In the genomic region with DNA sequence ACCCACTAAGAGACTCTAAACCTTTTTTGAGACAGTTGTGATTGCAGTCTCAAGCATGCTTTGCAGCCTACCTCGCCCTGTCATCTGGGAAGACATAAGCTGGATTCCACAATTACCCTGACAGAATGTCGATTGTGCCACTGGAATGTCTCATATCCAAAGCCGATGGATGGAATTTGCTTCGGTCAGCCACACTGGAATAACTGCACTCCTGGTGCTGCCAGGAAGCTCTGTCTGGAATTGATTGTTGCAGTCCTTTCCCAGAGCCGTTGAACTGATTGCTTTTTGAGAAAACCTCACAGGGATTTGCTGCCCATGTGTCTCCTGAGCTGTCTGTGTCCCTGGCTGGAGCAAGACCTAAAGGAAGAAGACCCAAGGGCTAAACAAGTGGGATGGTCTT, we compare ENCODE assay signal across 21 mouse cellular contexts.
A peak's percentile ranks its signal among the peaks of the same experiment; 100 is the strongest.
DNase-seq lines count a peak whose midpoint lies in the region; ATAC-seq lines count a peak whose summit lies in the region.
"Had no signal": no experiment of that assay in that cellular context is flagged by ENCODE, and none has a peak within 500 bp of the region (broad histone marks: within the 10 kb centered on the region; RNA-seq: fewer than 3 reads in every experiment).

No protein-coding gene starts in this region.

- peaks cover 23% of the 10 kb centered on the region for H3K4me1 ChIP-seq in hindbrain, embryonic 10.5 days (replicated peaks)
- peaks cover 12% of the 10 kb centered on the region for H3K4me1 ChIP-seq in hindbrain, embryonic 12.5 days

- no peak for ATAC-seq in hindbrain, embryonic 12.5 days (ENCODE audit: low FRiP score)
- ATAC-seq: forebrain, embryonic 14.5 days; hindbrain, embryonic 16.5 days; intestine, postnatal 0 days; liver, postnatal 0 days had no signal

- DNase-seq in embryo, embryonic 11 days = peak; percentile 29
- DNase-seq in embryo, embryonic 10 days (ENCODE audit: low spot score) = no peak
- peak; percentile 12 for DNase-seq in hindbrain, embryonic 10.5 days (ENCODE audit: low spot score)
- DNase-seq in fibroblast of lung, adult 2 months (ENCODE audit: low read depth) = peak; percentile 56
- DNase-seq in layer of hippocampus, postnatal 14 days (ENCODE audit: low spot score in 2 of 2) = no peak
- no peak for DNase-seq in left cerebral cortex, postnatal 10 days (ENCODE audit: extremely low spot score in 1 of 2, low spot score in 2 of 2)
- no peak for DNase-seq in cerebellum, adult 11-12 months
- DNase-seq: adrenal gland, postnatal 14 days; cerebellum, adult 8-10 months; heart, postnatal 14 days; kidney, postnatal 14 days; liver; liver, postnatal 0 days; right cerebral cortex, postnatal 25 days had no signal

- H3K36me3 ChIP-seq in hindbrain, embryonic 10.5 days = no peaks in the 10 kb centered on the region
- H3K36me3 ChIP-seq in hindbrain, embryonic 12.5 days = no peaks in the 10 kb centered on the region
- H3K36me3 ChIP-seq: neural tube, embryonic 13.5 days had no signal

- no peak overlapping the region for H3K4me2 ChIP-seq in hindbrain, embryonic 12.5 days (replicated peaks)
- H3K4me2 ChIP-seq: neural tube, embryonic 13.5 days had no signal

- no peak overlapping the region for H3K9ac ChIP-seq in hindbrain, embryonic 12.5 days
- H3K9ac ChIP-seq: liver, postnatal 0 days; neural tube, embryonic 13.5 days had no signal

- intact Hi-C loops in left cerebral cortex, postnatal 10 days (cut with DNase I) = loop anchor here (10.0 kb wide), 1 partner anchor 390 kb away; no protein-coding TSS in a partner anchor

- no peak overlapping the region for H3K4me3 ChIP-seq in hindbrain, embryonic 10.5 days
- no peak overlapping the region for H3K4me3 ChIP-seq in hindbrain, embryonic 12.5 days
- H3K4me3 ChIP-seq: neural tube, embryonic 13.5 days had no signal

- WGBS in hindbrain, embryonic 10.5 days = 62% methylated on average over 5 of the region's 5 CpGs
- 64% methylated on average over 5 of the region's 5 CpGs for WGBS in hindbrain, embryonic 12.5 days

- peak overlapping the region; percentile 67; the same call in 1 of the 2 replicates for H3K27ac ChIP-seq in hindbrain, embryonic 10.5 days
- no peak overlapping the region for H3K27ac ChIP-seq in hindbrain, embryonic 12.5 days
- H3K27ac ChIP-seq: neural tube, embryonic 13.5 days; stomach, postnatal 0 days had no signal

- H3K9me3 ChIP-seq in hindbrain, embryonic 10.5 days = no peaks in the 10 kb centered on the region
- no peaks in the 10 kb centered on the region for H3K9me3 ChIP-seq in hindbrain, embryonic 12.5 days (replicated peaks)
- H3K9me3 ChIP-seq: neural tube, embryonic 13.5 days had no signal

- H3K27me3 ChIP-seq in hindbrain, embryonic 10.5 days (ENCODE audit: insufficient read depth, poor library complexity, severe bottlenecking) = no peaks in the 10 kb centered on the region
- H3K27me3 ChIP-seq in hindbrain, embryonic 12.5 days = no peaks in the 10 kb centered on the region
- H3K27me3 ChIP-seq: CH12.LX; neural tube, embryonic 13.5 days had no signal

Comparison
In these comparisons a context has a peak if more than half of its experiments do, and no peak if none do; other contexts are left out.
1. DNase-seq: peak in embryo, embryonic 11 days (single experiment), hindbrain, embryonic 10.5 days (single experiment) and fibroblast of lung, adult 2 months (single experiment); none in embryo, embryonic 10 days (single experiment), layer of hippocampus, postnatal 14 days (0 of 2), left cerebral cortex, postnatal 10 days (0 of 2) and cerebellum, adult 11-12 months (single experiment).